Mouse (Mus musculus): ENCODE results near the gene Mgmt. TPM values are rescaled to one million over a fixed set of nuclear protein-coding genes. Genes with fewer than 3 reads are reported as not detected.

Mgmt gene
- polyA plus RNA-seq, 1 experiment, result 0.56 TPM

DNA sequence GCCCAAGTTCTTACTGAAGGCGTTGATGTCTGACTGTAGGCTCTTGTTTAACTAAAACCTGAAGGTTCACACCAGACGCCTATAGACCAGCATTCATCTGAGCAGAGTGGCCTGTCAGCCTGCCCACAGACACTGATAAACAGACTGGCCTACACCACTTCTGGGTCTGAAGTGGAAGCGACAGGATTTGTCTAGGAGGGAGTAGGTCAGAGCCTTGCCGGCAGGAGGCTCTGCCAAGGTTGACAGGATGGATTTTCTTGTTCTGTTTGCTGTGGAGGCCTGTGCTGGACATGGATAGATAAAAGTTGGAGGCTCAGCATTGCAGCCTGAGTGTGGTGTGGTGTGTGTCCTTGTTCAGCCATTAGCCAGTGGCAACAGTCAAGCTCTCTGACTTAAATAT is 3.6 kb downstream of the Mgmt start:
- no peak overlapping the region for H3K27ac ChIP-seq (ENCODE audit: insufficient read depth, low read depth, low read length)
- no peaks in the 10 kb centered on the region for H3K27me3 ChIP-seq (ENCODE audit: control insufficient read depth, insufficient read depth, low read length)
- H3K4me1 ChIP-seq (ENCODE audit: control insufficient read depth, insufficient read depth, insufficient read length, low read length), result peaks cover 8% of the 10 kb centered on the region
- H3K36me3 ChIP-seq (ENCODE audit: control insufficient read depth, insufficient read depth, low read length), result no peaks in the 10 kb centered on the region
- WGBS, result 72% methylated on average over 4 of the region's 4 CpGs
- no peak for TF ChIP-seq POLR2A (IDR thresholded peaks at IDR 0.05; ENCODE audit: low read depth, low read length)
- no peak overlapping the region for H3K4me3 ChIP-seq (ENCODE audit: low read depth, low read length)

DNA sequence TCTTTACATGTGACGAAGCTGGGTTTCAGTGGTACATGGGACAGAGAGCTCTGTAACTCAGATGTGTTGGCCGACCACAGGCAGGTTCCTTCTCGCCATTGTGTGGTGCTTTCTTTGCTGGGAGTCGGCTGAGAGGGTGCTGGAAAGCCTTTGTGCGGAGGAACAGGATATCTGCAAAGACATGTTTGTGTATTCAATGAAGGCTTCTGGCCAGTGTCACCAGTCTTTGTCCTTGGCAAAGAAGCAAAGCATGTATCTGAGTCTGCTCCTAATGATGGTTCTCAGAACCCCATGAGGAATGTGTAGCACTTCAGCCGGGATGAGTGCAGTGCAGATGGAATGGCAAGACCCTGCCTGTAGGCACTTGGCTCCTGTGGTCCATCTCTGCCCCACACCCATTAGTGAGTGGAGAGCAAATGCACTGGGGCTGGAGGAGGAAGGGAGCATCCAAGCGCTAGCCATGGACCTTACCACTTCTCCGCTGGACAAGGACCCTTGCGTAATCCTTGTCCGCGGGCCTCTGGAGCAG is 14.3 kb downstream of the Mgmt start:
- no peaks in the 10 kb centered on the region for H3K27me3 ChIP-seq (ENCODE audit: control insufficient read depth, insufficient read depth, low read length)
- no peaks in the 10 kb centered on the region for H3K4me1 ChIP-seq (ENCODE audit: control insufficient read depth, insufficient read depth, insufficient read length, low read length)
- WGBS, result 92% methylated on average over 11 of the region's 11 CpGs
- no peak overlapping the region for H3K4me3 ChIP-seq (ENCODE audit: low read depth, low read length)
- no peak overlapping the region for H3K27ac ChIP-seq (ENCODE audit: insufficient read depth, low read depth, low read length)
- no peak for TF ChIP-seq POLR2A (IDR thresholded peaks at IDR 0.05; ENCODE audit: low read depth, low read length)
- no peak for TF ChIP-seq CTCF (IDR thresholded peaks at IDR 0.05; ENCODE audit: extremely low read depth, insufficient read length, insufficient replicate concordance, low read depth, low read length)
- H3K36me3 ChIP-seq (ENCODE audit: control insufficient read depth, insufficient read depth, low read length), result no peaks in the 10 kb centered on the region

DNA sequence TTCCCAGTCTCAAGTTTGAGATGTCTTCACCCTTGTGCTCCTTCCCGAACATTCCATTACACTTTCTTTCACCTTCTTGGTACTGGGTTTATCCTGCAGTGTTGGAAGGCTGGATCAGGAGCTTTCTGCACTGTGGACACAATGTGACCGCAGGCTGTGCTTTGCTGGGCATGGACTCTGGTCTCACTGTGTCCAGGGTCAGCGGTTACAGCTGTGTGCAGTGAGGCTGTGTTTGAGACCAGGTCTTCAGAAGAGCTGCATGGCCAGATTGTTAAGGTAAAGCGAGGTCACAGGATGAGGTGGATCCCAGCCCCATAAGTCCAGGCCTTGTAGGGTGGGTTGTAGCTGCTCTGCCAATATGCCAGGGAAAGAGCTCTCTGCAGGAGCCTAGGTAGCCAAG is 18.5 kb downstream of the Mgmt start:
- Histone ChIP-seq H3K36me3 (ENCODE audit: control insufficient read depth, insufficient read depth, low read length) (no peaks in the 10 kb centered on the region), H3K27me3 (ENCODE audit: control insufficient read depth, insufficient read depth, low read length) (no peaks in the 10 kb centered on the region), H3K27ac (ENCODE audit: insufficient read depth, low read depth, low read length) (no peak overlapping the region), H3K4me3 (ENCODE audit: low read depth, low read length) (no peak overlapping the region), H3K4me1 (ENCODE audit: control insufficient read depth, insufficient read depth, insufficient read length, low read length) (no peaks in the 10 kb centered on the region)
- TF ChIP-seq POLR2A (IDR thresholded peaks at IDR 0.05; ENCODE audit: low read depth, low read length) (no peak), CTCF (IDR thresholded peaks at IDR 0.05; ENCODE audit: extremely low read depth, insufficient read length, insufficient replicate concordance, low read depth, low read length) (no peak)
- 90% methylated on average over 4 of the region's 4 CpGs for WGBS

DNA sequence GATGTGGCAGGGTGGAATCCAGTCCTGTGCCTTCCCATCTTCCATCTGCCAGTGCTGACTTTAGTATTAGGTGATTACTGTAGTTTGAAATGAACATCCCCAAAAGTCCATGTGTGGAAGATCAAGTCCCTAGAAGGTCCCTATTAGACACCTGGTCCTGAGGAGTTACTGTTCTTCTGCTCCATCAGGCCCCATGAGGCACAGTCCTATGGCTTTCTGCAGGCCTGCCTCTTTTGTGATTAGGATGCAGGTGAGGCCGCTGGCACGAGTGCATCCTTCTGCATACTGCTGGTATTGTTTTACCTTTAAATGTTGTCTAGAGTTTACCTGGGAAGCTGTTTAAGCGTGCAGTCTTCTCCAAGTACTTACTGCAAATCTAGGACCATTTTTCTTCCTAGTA is 21.6 kb downstream of the Mgmt start:
- no peak for TF ChIP-seq CTCF (IDR thresholded peaks at IDR 0.05; ENCODE audit: extremely low read depth, insufficient read length, insufficient replicate concordance, low read depth, low read length)
- no peak for TF ChIP-seq POLR2A (IDR thresholded peaks at IDR 0.05; ENCODE audit: low read depth, low read length)
- Histone ChIP-seq H3K27me3 (ENCODE audit: control insufficient read depth, insufficient read depth, low read length) (no peaks in the 10 kb centered on the region), H3K4me3 (ENCODE audit: low read depth, low read length) (no peak overlapping the region), H3K27ac (ENCODE audit: insufficient read depth, low read depth, low read length) (no peak overlapping the region), H3K36me3 (ENCODE audit: control insufficient read depth, insufficient read depth, low read length) (no peaks in the 10 kb centered on the region), H3K4me1 (ENCODE audit: control insufficient read depth, insufficient read depth, insufficient read length, low read length) (no peaks in the 10 kb centered on the region)
- WGBS, result 84% methylated on average over 3 of the region's 3 CpGs

DNA sequence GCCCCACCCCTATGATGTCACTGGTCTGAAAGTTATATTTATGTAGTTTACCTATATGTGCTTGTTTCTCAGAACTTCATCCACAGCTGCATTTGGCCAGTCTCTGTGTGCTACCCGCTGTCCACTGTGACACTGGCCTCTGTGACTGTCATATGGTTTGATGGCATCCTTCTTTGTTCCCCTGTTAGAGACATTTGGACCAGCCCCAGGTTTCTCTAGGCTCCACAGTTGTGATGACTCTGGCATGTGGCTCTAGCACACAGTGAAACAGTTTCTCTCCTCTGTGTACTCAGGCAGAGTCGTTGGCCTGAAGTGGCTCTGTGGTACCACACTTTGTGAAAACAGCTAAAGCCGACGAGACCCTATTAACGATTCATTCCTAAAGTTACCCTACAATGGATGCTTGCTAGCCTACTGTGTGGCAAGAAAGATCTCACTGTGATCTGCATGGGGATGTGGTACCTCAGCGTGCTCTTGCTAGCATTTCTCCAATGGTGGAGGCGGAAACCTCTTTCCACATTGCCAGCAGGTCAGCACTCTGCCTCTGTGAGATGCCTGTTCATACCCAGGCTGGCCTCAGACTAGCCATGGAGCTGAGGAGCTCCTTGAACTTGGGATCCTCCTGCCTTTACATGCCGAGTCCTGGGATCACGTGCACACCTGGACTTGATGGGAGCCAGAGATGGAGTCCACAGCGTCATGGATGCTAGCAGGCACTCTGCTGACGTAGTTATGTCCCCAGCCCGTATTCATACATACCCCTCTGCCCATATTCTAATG is 26.8 kb downstream of the Mgmt start:
- H3K27me3 ChIP-seq (ENCODE audit: control insufficient read depth, insufficient read depth, low read length), result no peaks in the 10 kb centered on the region
- H3K4me3 ChIP-seq (ENCODE audit: low read depth, low read length), result no peak overlapping the region
- no peak overlapping the region for H3K27ac ChIP-seq (ENCODE audit: insufficient read depth, low read depth, low read length)
- H3K36me3 ChIP-seq (ENCODE audit: control insufficient read depth, insufficient read depth, low read length), result no peaks in the 10 kb centered on the region
- no peak for TF ChIP-seq CTCF (IDR thresholded peaks at IDR 0.05; ENCODE audit: extremely low read depth, insufficient read length, insufficient replicate concordance, low read depth, low read length)
- TF ChIP-seq POLR2A (IDR thresholded peaks at IDR 0.05; ENCODE audit: low read depth, low read length), result no peak
- 89% methylated on average over 12 of the region's 12 CpGs for WGBS
- H3K4me1 ChIP-seq (ENCODE audit: control insufficient read depth, insufficient read depth, insufficient read length, low read length), result no peaks in the 10 kb centered on the region

DNA sequence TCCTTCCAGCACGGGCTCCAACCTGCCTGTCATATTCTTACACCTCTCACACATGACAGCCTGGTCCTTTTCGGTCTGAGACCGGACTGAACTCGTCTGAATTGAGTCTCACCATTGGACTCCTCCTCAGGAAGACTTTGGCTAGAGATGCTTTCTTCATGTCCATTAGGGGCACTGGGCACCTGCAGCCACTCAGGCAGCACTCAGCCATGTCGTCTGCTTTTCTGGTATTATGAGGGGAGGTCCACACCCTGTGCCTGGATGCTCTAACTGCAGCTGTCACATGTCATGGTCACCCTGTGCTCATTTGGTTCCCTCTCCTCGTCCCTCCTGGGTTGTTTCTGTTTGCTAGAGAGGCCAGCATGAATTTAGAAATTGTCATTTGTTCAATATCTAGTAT is 27.8 kb downstream of the Mgmt start:
- Histone ChIP-seq H3K4me1 (ENCODE audit: control insufficient read depth, insufficient read depth, insufficient read length, low read length) (no peaks in the 10 kb centered on the region), H3K36me3 (ENCODE audit: control insufficient read depth, insufficient read depth, low read length) (no peaks in the 10 kb centered on the region), H3K27ac (ENCODE audit: insufficient read depth, low read depth, low read length) (no peak overlapping the region), H3K4me3 (ENCODE audit: low read depth, low read length) (no peak overlapping the region), H3K27me3 (ENCODE audit: control insufficient read depth, insufficient read depth, low read length) (no peaks in the 10 kb centered on the region)
- 81% methylated on average over 6 of the region's 6 CpGs for WGBS
- TF ChIP-seq POLR2A (IDR thresholded peaks at IDR 0.05; ENCODE audit: low read depth, low read length) (no peak), CTCF (IDR thresholded peaks at IDR 0.05; ENCODE audit: extremely low read depth, insufficient read length, insufficient replicate concordance, low read depth, low read length) (no peak)

DNA sequence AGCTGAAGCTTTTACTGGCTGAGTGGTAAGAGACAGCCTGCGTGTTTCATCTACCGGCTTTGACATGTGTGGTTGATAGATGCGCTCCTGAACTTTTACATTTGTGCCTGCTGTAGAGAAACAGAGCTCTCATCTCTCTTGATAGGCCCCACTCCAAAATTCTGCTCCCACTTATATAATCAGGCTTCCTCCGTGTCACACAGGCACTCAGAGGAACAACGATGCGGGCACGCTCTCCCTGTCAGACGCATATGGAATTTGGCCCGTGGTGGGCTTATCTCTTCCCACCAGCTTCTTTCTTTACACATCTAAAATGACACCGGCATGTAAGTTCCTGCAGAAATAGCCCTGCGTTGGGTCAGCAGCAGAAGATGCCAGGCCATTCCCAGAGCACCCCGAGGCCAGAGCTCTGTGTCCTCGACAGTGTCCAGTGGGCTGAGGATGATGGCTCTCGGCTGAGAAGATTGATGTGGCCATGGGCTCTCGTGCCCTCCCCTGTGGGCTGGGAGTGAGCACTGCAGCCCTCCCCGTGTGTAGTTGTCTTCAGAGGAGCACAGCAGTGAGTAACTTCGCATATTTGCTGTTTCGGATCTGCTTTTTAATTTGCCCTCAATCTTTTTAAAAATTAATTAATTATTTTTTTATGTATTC is 30.3 kb downstream of the Mgmt start:
- Histone ChIP-seq H3K27me3 (ENCODE audit: control insufficient read depth, insufficient read depth, low read length) (no peaks in the 10 kb centered on the region), H3K36me3 (ENCODE audit: control insufficient read depth, insufficient read depth, low read length) (no peaks in the 10 kb centered on the region), H3K4me1 (ENCODE audit: control insufficient read depth, insufficient read depth, insufficient read length, low read length) (no peaks in the 10 kb centered on the region), H3K27ac (ENCODE audit: insufficient read depth, low read depth, low read length) (no peak overlapping the region), H3K4me3 (ENCODE audit: low read depth, low read length) (no peak overlapping the region)
- 83% methylated on average over 18 of the region's 18 CpGs for WGBS
- TF ChIP-seq POLR2A (IDR thresholded peaks at IDR 0.05; ENCODE audit: low read depth, low read length) (no peak), CTCF (IDR thresholded peaks at IDR 0.05; ENCODE audit: extremely low read depth, insufficient read length, insufficient replicate concordance, low read depth, low read length) (no peak)
